Mouse (Mus musculus): Measurements from ENCODE around the gene Olfr979. TPM values are rescaled to one million over a fixed set of nuclear protein-coding genes. Genes with fewer than 3 reads are reported as not detected.
"Not testable (repeated sequence)": the region's sequence is repeated elsewhere in the genome, so short reads cannot be mapped to it uniquely, and the experiment has no call there.

Olfr979 gene
- polyA plus RNA-seq (2021), result 0.05 TPM

- DNase-seq (ENCODE audit: low read depth, low spot score) (no peak), ATAC-seq (no peak)
- H3K27me3 ChIP-seq, result peaks cover 11% of the 10 kb centered on the region
- in situ Hi-C loops (cut with MboI; ENCODE audit: low pct_unique_long_range_greater_than_20kb), result no loop called here
- ChIA-PET POLR2A (no interaction called here), CTCF (no interaction called here)
- TF ChIP-seq CTCF (IDR thresholded peaks at IDR 0.05), result no peak
These were observed at the start of gene Olfr979 for GRCm38 (mm10) chr9:40003365-40003764. TSS of gene Olfr979 (minus strand) at chr9:40003465.

GRCm38 (mm10) chr9:40050138-40050537 is 46.9 kb upstream of the Olfr979 start:
- CTCF ChIA-PET, result no interaction called here
- no peaks in the 10 kb centered on the region for H3K27me3 ChIP-seq
- POLR2A ChIA-PET, result no interaction called here
- ATAC-seq, result no peak
- no peak for TF ChIP-seq CTCF (IDR thresholded peaks at IDR 0.05)
- in situ Hi-C loops (cut with MboI; ENCODE audit: low pct_unique_long_range_greater_than_20kb), result no loop called here
- DNase-seq (ENCODE audit: low read depth, low spot score), result no peak

GRCm38 (mm10) chr9:40021164-40021563 is 17.9 kb upstream of the Olfr979 start, which contains the start of gene Olfr981:
TSS of gene Olfr981 (plus strand) at chr9:40021464.
- ChIA-PET POLR2A (no interaction called here), CTCF (no interaction called here)
- no peak for DNase-seq (ENCODE audit: low read depth, low spot score)
- no peaks in the 10 kb centered on the region for H3K27me3 ChIP-seq
- in situ Hi-C loops (cut with MboI; ENCODE audit: low pct_unique_long_range_greater_than_20kb), result no loop called here
- ATAC-seq, result no peak
- no peak for TF ChIP-seq CTCF (IDR thresholded peaks at IDR 0.05)

GRCm38 (mm10) chr9:40009482-40009881 is 6.2 kb upstream of the Olfr979 start, which contains the start of gene Olfr980:
TSS of gene Olfr980 (minus strand) at chr9:40009582.
- CTCF ChIA-PET, result no interaction called here
- DNase-seq (ENCODE audit: low read depth, low spot score), result no peak
- in situ Hi-C loops (cut with MboI; ENCODE audit: low pct_unique_long_range_greater_than_20kb), result no loop called here
- TF ChIP-seq CTCF (IDR thresholded peaks at IDR 0.05), result no peak
- peaks cover 10% of the 10 kb centered on the region for H3K27me3 ChIP-seq
- ATAC-seq, result no peak
- POLR2A ChIA-PET, result no interaction called here

GRCm38 (mm10) chr9:39991813-39992212 is 11.5 kb downstream of the Olfr979 start, which contains the start of gene Olfr978:
TSS of gene Olfr978 (plus strand) at chr9:39992113.
- POLR2A ChIA-PET, result no interaction called here
- ATAC-seq (no peak), DNase-seq (ENCODE audit: low read depth, low spot score) (no peak)
- no peak for TF ChIP-seq CTCF (IDR thresholded peaks at IDR 0.05)
- no peaks in the 10 kb centered on the region for H3K27me3 ChIP-seq
- in situ Hi-C loops (cut with MboI; ENCODE audit: low pct_unique_long_range_greater_than_20kb), result no loop called here
- CTCF ChIA-PET, result interaction anchor here (1.0 kb wide), 1 partner anchor 13 kb away, joined by 3 read pairs; no protein-coding TSS in a partner anchor

- H3K27me3 ChIP-seq; ATAC-seq; in situ Hi-C loops (cut with MboI; ENCODE audit: low pct_unique_long_range_greater_than_20kb); CTCF ChIA-PET; POLR2A ChIA-PET; DNase-seq (ENCODE audit: low read depth, low spot score): not testable (repeated sequence)
These were observed 26.6 kb downstream of the Olfr979 start for GRCm38 (mm10) chr9:39976581-39977145.

- H3K27me3 ChIP-seq; POLR2A ChIA-PET; CTCF ChIA-PET; DNase-seq (ENCODE audit: low read depth, low spot score); ATAC-seq; in situ Hi-C loops (cut with MboI; ENCODE audit: low pct_unique_long_range_greater_than_20kb): not testable (repeated sequence)
These were observed 42.2 kb downstream of the Olfr979 start, which contains the start of gene Olfr976 for GRCm38 (mm10) chr9:39961033-39961432. TSS of gene Olfr976 (minus strand) at chr9:39961133.

GRCm38 (mm10) chr9:39951946-39952345 is 51.3 kb downstream of the Olfr979 start, which contains the start of gene Olfr975:
TSS of gene Olfr975 (minus strand) at chr9:39952046.
- TF ChIP-seq CTCF (IDR thresholded peaks at IDR 0.05), result no peak
- in situ Hi-C loops (cut with MboI; ENCODE audit: low pct_unique_long_range_greater_than_20kb), result no loop called here
- ChIA-PET POLR2A (no interaction called here), CTCF (no interaction called here)
- no peak for DNase-seq (ENCODE audit: low read depth, low spot score)
- ATAC-seq, result no peak
- no peaks in the 10 kb centered on the region for H3K27me3 ChIP-seq

Other genes with a start within 250 kb of the Olfr979 start
- gene Olfr968, start 220.2 kb downstream of the Olfr979 start, polyA plus RNA-seq (2021), result not detected
- not detected for gene Olfr969, start 212.5 kb downstream of the Olfr979 start, polyA plus RNA-seq (2021)
- not detected for gene Olfr970, start 194.6 kb downstream of the Olfr979 start, polyA plus RNA-seq (2021)
- not detected for gene Olfr971, start 166.6 kb downstream of the Olfr979 start, polyA plus RNA-seq (2021)
- not detected for gene Olfr972, start 137.0 kb downstream of the Olfr979 start, polyA plus RNA-seq (2021)
- not detected for gene Olfr229, start 96.1 kb downstream of the Olfr979 start, polyA plus RNA-seq (2021)
- not detected for gene Olfr974, start 66.0 kb downstream of the Olfr979 start, polyA plus RNA-seq (2021)
- not detected for gene Olfr975, start 51.4 kb downstream of the Olfr979 start, polyA plus RNA-seq (2021)
- not detected for gene Olfr976, start 42.3 kb downstream of the Olfr979 start, polyA plus RNA-seq (2021)
- not detected for gene Olfr978, start 11.4 kb downstream of the Olfr979 start, polyA plus RNA-seq (2021)
- gene Olfr980, start 6.1 kb upstream of the Olfr979 start, polyA plus RNA-seq (2021), result not detected
- gene Olfr981, start 18.0 kb upstream of the Olfr979 start, polyA plus RNA-seq (2021), result not detected
- gene Olfr982, start 70.4 kb upstream of the Olfr979 start, polyA plus RNA-seq (2021), result not detected
- gene Olfr983, start 90.1 kb upstream of the Olfr979 start, polyA plus RNA-seq (2021), result not detected
- not detected for gene Olfr984, start 110.7 kb upstream of the Olfr979 start, polyA plus RNA-seq (2021)
- gene Olfr985, start 126.7 kb upstream of the Olfr979 start, polyA plus RNA-seq (2021), result not detected
- gene Tmem225, start 144.7 kb upstream of the Olfr979 start, polyA plus RNA-seq (2021), result not detected
- not detected for gene Olfr986, start 177.5 kb upstream of the Olfr979 start, polyA plus RNA-seq (2021)
- 4.9 TPM for gene Zfp202, start 188.9 kb upstream of the Olfr979 start, polyA plus RNA-seq (2021)